Mouse (Mus musculus): ENCODE measurements at regions not wholly inside any gene's neighbourhood (a gene's known extent, or its start where the extent isn't known, plus 50 kb on each side); places are given as distances from the start of the nearest gene placed in this dataset.

DNA sequence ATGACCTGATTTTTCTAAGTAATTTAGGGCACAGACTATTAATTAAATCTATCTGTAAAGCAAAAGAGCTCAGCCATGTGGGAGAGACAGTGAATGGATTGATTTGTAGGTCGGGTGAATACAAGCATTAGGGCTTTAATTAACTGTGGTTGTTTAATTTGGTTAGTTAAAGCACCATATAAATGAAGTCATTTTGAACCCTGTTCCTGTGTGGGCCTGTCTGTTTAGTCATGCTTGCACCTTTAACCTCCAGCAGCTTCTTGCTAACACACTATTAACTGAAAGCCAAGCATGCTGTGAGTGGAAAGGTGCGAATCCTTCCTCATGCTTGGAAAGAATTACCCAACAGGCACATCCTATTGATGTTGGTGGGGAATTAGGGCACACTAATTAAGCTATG lies 425.3 kb downstream of the Bckdhb start:
- TF ChIP-seq CTCF (IDR thresholded peaks at IDR 0.05; ENCODE audit: extremely low read depth, insufficient read length, insufficient replicate concordance, low read depth, low read length) (no peak), POLR2A (IDR thresholded peaks at IDR 0.05; ENCODE audit: low read depth, low read length) (no peak)

All from small intestine, adult 2 months (tissue).